Mouse (Mus musculus) heart, embryonic 10.5 days (tissue): ENCODE results near the gene Itga8. TPM values are rescaled to one million over a fixed set of nuclear protein-coding genes. Genes with fewer than 3 reads are reported as not detected.

ENCODE experiments used
- DNase-seq: peaks from one replicate; pipeline ENCODE4 v3.0.0-alpha.2; 2017; ENCODE audit warnings: low spot score
- H3K27ac ChIP-seq: fragments of 300-500 bp; sonication (generic); 2 replicates; pipeline ENCODE4 v1.5.1; 2016; ENCODE audit warnings: mild to moderate bottlenecking
- H3K27me3 ChIP-seq: fragments of 300-500 bp; sonication (generic); 2 replicates; pipeline ENCODE4 v1.6.1; 2016; ENCODE audit warnings: mild to moderate bottlenecking; ENCODE audit not compliant: poor library complexity, insufficient read depth, severe bottlenecking
- H3K36me3 ChIP-seq: fragments of 300-500 bp; sonication (generic); 2 replicates; pipeline ENCODE4 v1.6.1; 2016; ENCODE audit warnings: mild to moderate bottlenecking, moderate library complexity
- H3K4me1 ChIP-seq: fragments of 300-500 bp; sonication (generic); 2 replicates; pipeline ENCODE4 v1.6.1; 2016; ENCODE audit warnings: mild to moderate bottlenecking
- H3K4me3 ChIP-seq: fragments of 300-500 bp; sonication (generic); 2 replicates; pipeline ENCODE4 v1.5.1; 2016; ENCODE audit warnings: mild to moderate bottlenecking, moderate library complexity
- H3K9me3 ChIP-seq: fragments of 300-500 bp; sonication (generic); 2 replicates; pipeline ENCODE4 v1.6.1; 2016; ENCODE audit warnings: mild to moderate bottlenecking, moderate library complexity
- WGBS: fragments of 180-500 bp; shearing (Covaris S2); methylation state at CpG from one replicate; pipeline ENCODE4 v1.1.7; 2016; 5-methylcytosine and 5-hydroxymethylcytosine counted together
- polyA plus RNA-seq: library from polyadenylated mRNA; unstranded; fragments of >200 nt; fragmentation: Nextera tagmentation; extraction: Ambion mirVana; gene quantifications from 2 replicates; pipeline ENCODE4 v1.2.1, GENCODE M21; 2016

Gene Itga8
- polyA plus RNA-seq, 1 experiment from 2014 or later: 9.3 TPM

- no peak for DNase-seq
- no peaks in the 10 kb centered on the region for H3K36me3 ChIP-seq
- H3K4me1 ChIP-seq: no peaks in the 10 kb centered on the region
- WGBS: 91% methylated on average over 3 of the region's 3 CpGs
- H3K9me3 ChIP-seq: no peaks in the 10 kb centered on the region
- H3K27me3 ChIP-seq: no peaks in the 10 kb centered on the region
- no peak overlapping the region for H3K27ac ChIP-seq
- no peak overlapping the region for H3K4me3 ChIP-seq
Observed at GRCm38 (mm10) chr2:12290235-12290634, 11.5 kb downstream of the Itga8 start.

- H3K4me1 ChIP-seq: no peaks in the 10 kb centered on the region
- no peaks in the 10 kb centered on the region for H3K9me3 ChIP-seq
- H3K4me3 ChIP-seq: no peak overlapping the region
- no peaks in the 10 kb centered on the region for H3K27me3 ChIP-seq
- WGBS: 83% methylated on average over 3 of the region's 3 CpGs
- no peak overlapping the region for H3K27ac ChIP-seq
- no peak for DNase-seq
- no peaks in the 10 kb centered on the region for H3K36me3 ChIP-seq
Observed at GRCm38 (mm10) chr2:12287831-12288230, 13.9 kb downstream of the Itga8 start.

- 64% methylated on average over 1 of the region's 1 CpGs for WGBS
- no peak overlapping the region for H3K27ac ChIP-seq
- no peaks in the 10 kb centered on the region for H3K4me1 ChIP-seq
- no peak overlapping the region for H3K4me3 ChIP-seq
- no peak for DNase-seq
- no peaks in the 10 kb centered on the region for H3K9me3 ChIP-seq
- no peaks in the 10 kb centered on the region for H3K36me3 ChIP-seq
- H3K27me3 ChIP-seq: no peaks in the 10 kb centered on the region
Observed at GRCm38 (mm10) chr2:12280664-12281063, 21.1 kb downstream of the Itga8 start.

GRCm38 (mm10) chr2:12279070-12279612 is 22.6 kb downstream of the Itga8 start:
- Histone ChIP-seq H3K36me3 (no peaks in the 10 kb centered on the region), H3K27me3 (no peaks in the 10 kb centered on the region), H3K27ac (no peak overlapping the region), H3K9me3 (no peaks in the 10 kb centered on the region), H3K4me1 (no peaks in the 10 kb centered on the region), H3K4me3 (no peak overlapping the region)
- DNase-seq: no peak
- 72% methylated on average over 4 of the region's 4 CpGs for WGBS

- Histone ChIP-seq H3K9me3 (no peaks in the 10 kb centered on the region), H3K27me3 (no peaks in the 10 kb centered on the region), H3K36me3 (no peaks in the 10 kb centered on the region), H3K4me3 (no peak overlapping the region), H3K4me1 (no peaks in the 10 kb centered on the region), H3K27ac (no peak overlapping the region)
- DNase-seq: no peak
- WGBS: 82% methylated on average over 2 of the region's 2 CpGs
Observed at GRCm38 (mm10) chr2:12256635-12257317, 44.9 kb downstream of the Itga8 start.

GRCm38 (mm10) chr2:12255901-12256300 is 45.8 kb downstream of the Itga8 start:
- H3K27ac ChIP-seq: no peak overlapping the region
- H3K36me3 ChIP-seq: no peaks in the 10 kb centered on the region
- H3K9me3 ChIP-seq: no peaks in the 10 kb centered on the region
- H3K4me3 ChIP-seq: no peak overlapping the region
- no peak for DNase-seq
- 86% methylated on average over 2 of the region's 2 CpGs for WGBS
- no peaks in the 10 kb centered on the region for H3K4me1 ChIP-seq
- H3K27me3 ChIP-seq: no peaks in the 10 kb centered on the region

DNA sequence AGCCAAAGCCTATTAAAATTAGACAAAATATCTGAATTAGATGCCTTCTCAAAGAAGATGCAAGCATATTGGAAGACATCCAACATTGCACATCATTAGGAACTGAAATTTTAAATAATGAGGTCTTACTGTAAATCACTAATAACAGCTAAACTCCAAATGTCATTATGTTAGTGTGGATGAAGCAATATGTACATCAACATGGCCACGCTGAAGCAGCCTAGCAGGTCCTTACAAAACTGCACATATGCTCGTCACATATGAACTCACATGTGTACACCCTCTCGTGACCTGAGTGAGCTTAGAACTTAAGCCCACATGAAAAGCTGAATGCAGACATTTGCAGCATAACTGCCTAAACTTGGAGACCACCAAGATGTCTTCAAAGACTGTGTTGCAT is 66.4 kb downstream of the Itga8 start:
- H3K4me1 ChIP-seq: no peaks in the 10 kb centered on the region
- no peak overlapping the region for H3K27ac ChIP-seq
- 84% methylated on average over 3 of the region's 3 CpGs for WGBS
- H3K36me3 ChIP-seq: no peaks in the 10 kb centered on the region
- no peaks in the 10 kb centered on the region for H3K9me3 ChIP-seq
- H3K4me3 ChIP-seq: no peak overlapping the region
- no peaks in the 10 kb centered on the region for H3K27me3 ChIP-seq
- no peak for DNase-seq

- WGBS: 92% methylated on average over 2 of the region's 2 CpGs
- Histone ChIP-seq H3K4me1 (peaks cover 9% of the 10 kb centered on the region; the same call in 1 of the 2 replicates), H3K27ac (no peak overlapping the region)
Observed at GRCm38 (mm10) chr2:12229721-12230120, 72.0 kb downstream of the Itga8 start.

GRCm38 (mm10) chr2:12228335-12228734 is 73.4 kb downstream of the Itga8 start:
- H3K4me3 ChIP-seq: no peak overlapping the region
- H3K9me3 ChIP-seq: no peaks in the 10 kb centered on the region
- 48% methylated on average over 3 of the region's 3 CpGs for WGBS
- H3K36me3 ChIP-seq: no peaks in the 10 kb centered on the region
- H3K27ac ChIP-seq: no peak overlapping the region
- no peak for DNase-seq
- H3K4me1 ChIP-seq: peaks cover 9% of the 10 kb centered on the region; the same call in 1 of the 2 replicates
- no peaks in the 10 kb centered on the region for H3K27me3 ChIP-seq

More at GRCm38 (mm10) chr2:12229721-12230120, 72.0 kb downstream of the Itga8 start:
- H3K27me3 ChIP-seq: no peaks in the 10 kb centered on the region
- DNase-seq: no peak
- no peaks in the 10 kb centered on the region for H3K36me3 ChIP-seq
- H3K4me3 ChIP-seq: no peak overlapping the region
- H3K9me3 ChIP-seq: no peaks in the 10 kb centered on the region

DNA sequence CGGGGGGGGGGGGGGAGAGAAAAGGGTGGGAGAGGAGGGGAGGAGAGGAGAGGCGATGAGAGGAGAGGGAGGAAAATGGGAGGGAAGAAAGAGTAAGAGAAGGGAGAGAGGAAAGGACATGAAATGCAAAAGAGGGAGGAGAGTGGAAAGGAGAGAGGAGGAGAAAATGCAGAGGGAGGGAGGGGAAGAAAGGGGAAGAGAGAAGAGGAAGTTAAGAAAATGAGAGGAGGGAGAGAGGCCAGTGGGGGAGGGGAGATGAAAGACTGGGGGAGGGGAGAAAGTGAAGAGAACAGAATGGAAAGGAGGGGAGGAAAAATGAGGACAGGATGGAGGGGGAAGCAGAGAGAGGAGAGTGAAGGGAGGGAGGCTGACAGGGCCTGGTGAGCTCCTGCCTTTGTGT is 74.5 kb downstream of the Itga8 start:
- Histone ChIP-seq H3K36me3 (no peaks in the 10 kb centered on the region), H3K27me3 (no peaks in the 10 kb centered on the region), H3K9me3 (no peaks in the 10 kb centered on the region), H3K4me1 (peaks cover 9% of the 10 kb centered on the region; the same call in 1 of the 2 replicates), H3K4me3 (no peak overlapping the region), H3K27ac (no peak overlapping the region)
- 57% methylated on average over 2 of the region's 2 CpGs for WGBS
- no peak for DNase-seq

- H3K9me3 ChIP-seq: no peaks in the 10 kb centered on the region
Observed at GRCm38 (mm10) chr2:12226367-12226766, 75.4 kb downstream of the Itga8 start.

DNA sequence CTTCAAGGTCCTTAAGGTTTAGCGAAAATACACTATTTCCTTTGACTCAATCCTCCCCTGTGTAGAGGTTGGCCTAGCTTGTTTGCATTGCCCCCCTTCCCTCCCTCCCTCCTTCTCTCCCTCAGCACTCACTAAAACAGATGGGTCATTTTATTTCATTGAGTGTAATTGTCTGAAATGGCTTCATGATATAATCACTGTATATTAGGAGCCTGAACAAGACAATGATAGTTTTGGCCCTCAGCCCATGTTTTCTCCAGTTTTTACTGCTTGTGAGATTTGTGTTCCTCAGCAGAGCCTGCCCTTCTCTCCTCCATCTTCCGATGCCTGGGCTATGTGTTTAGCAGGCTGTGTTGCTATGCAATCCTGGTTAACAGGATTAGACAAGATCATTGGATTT is 80.1 kb downstream of the Itga8 start:
- H3K4me3 ChIP-seq: no peak overlapping the region
- WGBS: 68% methylated on average over 2 of the region's 2 CpGs
- no peak for DNase-seq

More at GRCm38 (mm10) chr2:12226367-12226766, 75.4 kb downstream of the Itga8 start:
- H3K27me3 ChIP-seq: no peaks in the 10 kb centered on the region
- H3K4me1 ChIP-seq: peaks cover 9% of the 10 kb centered on the region; the same call in 1 of the 2 replicates
- no peak overlapping the region for H3K4me3 ChIP-seq
- 44% methylated on average over 1 of the region's 1 CpGs for WGBS
- no peak for DNase-seq
- no peaks in the 10 kb centered on the region for H3K36me3 ChIP-seq
- H3K27ac ChIP-seq: no peak overlapping the region

GRCm38 (mm10) chr2:12213464-12213790 is 88.3 kb downstream of the Itga8 start:
- Histone ChIP-seq H3K36me3 (no peaks in the 10 kb centered on the region), H3K27ac (no peak overlapping the region), H3K27me3 (no peaks in the 10 kb centered on the region), H3K4me3 (no peak overlapping the region), H3K9me3 (no peaks in the 10 kb centered on the region), H3K4me1 (no peaks in the 10 kb centered on the region)
- no peak for DNase-seq
- 88% methylated on average over 4 of the region's 4 CpGs for WGBS

More for the DNA sequence above, 80.1 kb downstream of the Itga8 start:
- Histone ChIP-seq H3K36me3 (no peaks in the 10 kb centered on the region), H3K27me3 (no peaks in the 10 kb centered on the region), H3K27ac (no peak overlapping the region), H3K9me3 (no peaks in the 10 kb centered on the region), H3K4me1 (peaks cover 6% of the 10 kb centered on the region; the same call in 1 of the 2 replicates)
